Mouse (Mus musculus) c-Kit-positive CD71-positive TER-119-negative erythroid progenitor cells, embryonic 14.5 days (primary cell): Measurements from ENCODE around the gene Slc15a3.

Experiments used
- DNase-seq: peaks from one replicate; pipeline ENCODE4 v3.0.0-alpha.2; 2013; ENCODE audit warnings: low read depth

The Slc15a3 gene

GRCm38 (mm10) chr19:10869886-10870527 is 30.5 kb downstream of the Slc15a3 start, which contains the start of gene Tmem132a:
TSS of gene Tmem132a (minus strand) at chr19:10869940.
- DNase-seq = no peak

- no peak for DNase-seq
These were observed 31.1 kb downstream of the Slc15a3 start for GRCm38 (mm10) chr19:10870676-10871075.

DNA sequence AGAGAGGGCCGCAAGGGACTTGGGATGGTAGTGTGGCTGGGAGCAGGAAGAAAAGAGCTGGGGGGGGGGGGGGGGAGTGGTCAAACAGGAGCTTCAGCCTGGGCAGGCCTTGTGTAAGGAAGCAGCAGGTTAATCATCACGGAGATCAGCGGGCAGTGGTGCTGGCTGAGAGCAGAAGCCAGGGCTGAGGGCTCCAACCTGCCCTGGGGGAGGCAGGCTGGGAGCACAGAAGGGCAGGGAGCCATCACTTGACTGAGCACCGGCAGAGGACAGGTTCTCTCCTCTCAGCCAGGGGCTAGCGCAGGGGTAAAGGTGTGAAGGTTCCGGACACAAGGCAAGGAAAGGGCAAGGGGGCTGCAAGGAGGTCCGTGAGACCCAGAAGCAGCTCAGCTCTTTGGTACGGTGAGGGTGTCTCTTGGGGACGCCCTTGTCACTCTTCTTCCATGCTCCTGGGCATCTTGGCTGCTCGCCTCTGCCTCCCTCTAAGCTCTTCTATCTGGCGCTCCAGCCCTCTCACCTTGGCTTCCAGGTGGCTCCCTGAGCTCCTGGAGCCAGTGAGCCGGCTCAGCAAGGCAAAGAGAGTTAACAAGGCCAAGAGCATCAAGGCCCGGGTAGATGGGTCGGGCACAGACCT is 31.9 kb downstream of the Slc15a3 start:
- DNase-seq = no peak

- DNase-seq = no peak
These were observed 38.8 kb downstream of the Slc15a3 start for GRCm38 (mm10) chr19:10878201-10878837.

GRCm38 (mm10) chr19:10880085-10880974 is 40.8 kb downstream of the Slc15a3 start:
- no peak for DNase-seq

GRCm38 (mm10) chr19:10880975-10881425 is 41.5 kb downstream of the Slc15a3 start:
- DNase-seq = no peak

- DNase-seq = peak; percentile 86
These were observed 42.1 kb downstream of the Slc15a3 start, which contains the start of gene Tmem109 for GRCm38 (mm10) chr19:10881426-10882154. TSS of gene Tmem109 (minus strand) at chr19:10882001.

DNA sequence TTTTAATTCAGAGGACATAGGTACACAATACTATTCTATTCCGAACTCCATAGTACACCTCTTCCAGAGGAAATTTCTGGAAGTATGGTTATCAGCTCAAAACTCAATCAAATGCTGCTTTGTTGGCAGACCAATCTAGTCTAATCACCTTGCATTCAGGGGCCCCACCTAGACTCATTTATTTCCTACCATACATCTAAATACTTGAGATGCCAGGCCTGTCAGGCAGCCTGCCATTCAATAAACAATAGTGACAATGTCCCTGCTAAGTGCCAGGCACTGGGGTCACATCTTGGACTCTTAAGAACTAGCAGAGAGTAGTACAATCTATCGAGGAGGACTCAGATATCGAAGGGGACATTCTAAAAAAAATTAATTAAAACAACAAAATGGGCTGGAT is 52.7 kb downstream of the Slc15a3 start:
- DNase-seq = no peak

- peak; percentile 97 for DNase-seq
These were observed 55.5 kb downstream of the Slc15a3 start, which contains the start of gene Prpf19 for GRCm38 (mm10) chr19:10895016-10895528. TSS of gene Prpf19 (plus strand) at chr19:10895231.

- DNase-seq = no peak
These were observed 56.2 kb downstream of the Slc15a3 start for GRCm38 (mm10) chr19:10895708-10896107.

DNA sequence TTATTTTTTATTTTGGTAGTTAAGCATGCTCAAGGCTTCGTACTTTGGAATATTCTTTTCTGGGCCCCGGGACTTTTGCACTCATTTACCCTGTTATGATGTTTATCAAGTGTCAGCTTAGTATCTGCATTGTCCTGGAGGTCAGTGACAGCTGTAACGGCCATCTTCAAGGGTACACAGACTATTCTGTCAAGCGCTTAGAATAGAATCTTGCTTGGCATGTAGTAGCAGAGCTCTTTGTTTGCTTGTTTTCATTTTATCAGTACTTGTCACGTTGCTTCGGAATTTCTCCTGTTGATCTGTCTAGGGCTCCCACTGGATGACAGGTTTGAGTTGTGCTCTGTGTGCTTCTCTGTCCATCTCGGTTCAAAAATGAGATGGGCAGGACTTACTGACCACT is 57.3 kb downstream of the Slc15a3 start:
- no peak for DNase-seq

- no peak for DNase-seq
These were observed 58.0 kb downstream of the Slc15a3 start for GRCm38 (mm10) chr19:10897491-10897890.

GRCm38 (mm10) chr19:10900315-10900714 is 60.8 kb downstream of the Slc15a3 start:
- DNase-seq = no peak

GRCm38 (mm10) chr19:10901046-10901445 is 61.5 kb downstream of the Slc15a3 start:
- no peak for DNase-seq

DNA sequence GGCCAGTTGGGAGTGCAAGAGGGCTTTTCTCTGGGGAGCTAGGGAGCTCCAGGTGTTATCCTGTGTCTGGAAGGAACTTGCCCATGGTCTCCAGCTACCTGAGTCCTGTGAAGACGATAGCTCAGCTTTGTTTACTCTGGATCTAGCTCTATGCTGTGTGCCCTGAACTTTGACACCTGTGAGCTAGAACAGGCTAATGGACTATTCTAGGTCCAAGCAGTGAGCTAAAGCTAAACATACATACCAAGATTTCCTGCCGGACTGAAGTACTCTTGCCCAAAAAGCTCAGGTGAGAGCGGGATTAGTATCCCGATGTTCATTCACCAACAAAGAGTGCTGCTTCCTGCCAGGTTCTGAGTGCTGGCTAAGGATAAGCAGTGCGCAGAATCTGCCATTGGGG is 65.0 kb downstream of the Slc15a3 start:
- no peak for DNase-seq

GRCm38 (mm10) chr19:10904927-10905727 is 65.6 kb downstream of the Slc15a3 start:
- no peak for DNase-seq

DNA sequence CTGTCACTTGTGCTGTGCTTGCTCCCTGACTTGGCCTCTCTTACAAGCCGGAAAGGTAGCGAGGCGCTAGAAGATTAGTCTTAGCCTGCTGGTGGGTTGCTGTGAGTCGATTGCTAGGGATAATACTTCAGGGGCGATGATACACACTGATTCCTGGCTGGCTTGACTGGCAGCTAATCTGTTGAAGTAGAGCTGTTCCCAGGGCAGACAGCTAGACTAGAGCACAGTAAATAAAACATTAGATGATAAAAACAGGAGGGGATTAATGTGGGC is 66.1 kb downstream of the Slc15a3 start:
- no peak for DNase-seq

DNA sequence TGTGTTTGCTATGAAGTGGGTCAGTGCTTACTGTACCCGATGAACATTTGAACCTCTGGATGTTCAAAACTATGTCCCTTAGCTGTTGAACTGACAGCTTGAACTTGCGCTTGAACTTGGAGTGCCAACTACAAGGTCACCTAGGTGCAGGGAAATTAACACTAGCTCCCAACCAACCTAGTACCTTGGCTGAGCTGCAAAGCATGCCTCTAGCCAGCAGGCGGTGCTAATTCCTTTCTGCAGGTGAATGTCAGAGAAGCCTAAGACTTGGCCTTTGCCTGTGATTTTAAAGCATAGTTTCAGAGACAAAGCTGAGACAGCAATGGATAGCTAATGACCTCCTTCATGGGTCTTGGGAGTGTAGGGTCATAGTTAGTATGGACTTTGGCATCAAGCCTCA is 68.4 kb downstream of the Slc15a3 start:
- DNase-seq = peak; percentile 50
